Mouse (Mus musculus): ENCODE data around the gene Chchd6. TPM values are rescaled to one million over a fixed set of nuclear protein-coding genes. Genes with fewer than 3 reads are reported as not detected.
A peak's percentile ranks its signal among the peaks of the same experiment; 100 is the strongest.

The Chchd6 gene
- total RNA-seq, 2 experiments from 2014 or later, result 3.7 to 4.7 TPM

GRCm38 (mm10) chr6:89524766-89525165 lies 70.7 kb downstream of the Chchd6 start:
- no peak for DNase-seq (ENCODE audit: low spot score)

GRCm38 (mm10) chr6:89510154-89510553 lies 85.3 kb downstream of the Chchd6 start:
- DNase-seq (ENCODE audit: low spot score), result no peak

DNA sequence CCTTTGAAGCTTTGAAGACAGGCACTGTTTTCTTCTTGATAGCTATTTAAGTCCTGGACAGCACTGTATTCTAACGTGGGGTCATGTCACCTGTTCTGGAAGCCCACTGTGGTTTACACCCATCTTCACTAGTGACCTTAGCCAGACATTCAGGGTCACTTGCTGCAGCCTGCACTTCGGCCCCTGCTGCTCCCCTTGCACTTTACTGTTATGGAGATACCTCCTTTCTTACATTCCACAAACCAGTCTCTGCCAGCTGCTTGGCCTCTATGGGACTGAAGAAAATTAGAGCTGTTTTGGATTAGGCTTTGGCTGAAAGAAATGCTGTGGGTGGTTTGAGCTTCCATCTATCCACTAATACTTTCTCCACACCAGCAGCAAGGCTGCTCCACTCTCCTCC lies 86.7 kb downstream of the Chchd6 start:
- no peak for DNase-seq (ENCODE audit: low spot score)

GRCm38 (mm10) chr6:89508263-89508662 lies 87.2 kb downstream of the Chchd6 start:
- DNase-seq (ENCODE audit: low spot score), result no peak

GRCm38 (mm10) chr6:89499961-89500360 lies 95.5 kb downstream of the Chchd6 start:
- no peak for DNase-seq (ENCODE audit: low spot score)

- peak; percentile 6 for DNase-seq (ENCODE audit: low spot score)
Measured at GRCm38 (mm10) chr6:89498764-89499516, 96.5 kb downstream of the Chchd6 start.

DNA sequence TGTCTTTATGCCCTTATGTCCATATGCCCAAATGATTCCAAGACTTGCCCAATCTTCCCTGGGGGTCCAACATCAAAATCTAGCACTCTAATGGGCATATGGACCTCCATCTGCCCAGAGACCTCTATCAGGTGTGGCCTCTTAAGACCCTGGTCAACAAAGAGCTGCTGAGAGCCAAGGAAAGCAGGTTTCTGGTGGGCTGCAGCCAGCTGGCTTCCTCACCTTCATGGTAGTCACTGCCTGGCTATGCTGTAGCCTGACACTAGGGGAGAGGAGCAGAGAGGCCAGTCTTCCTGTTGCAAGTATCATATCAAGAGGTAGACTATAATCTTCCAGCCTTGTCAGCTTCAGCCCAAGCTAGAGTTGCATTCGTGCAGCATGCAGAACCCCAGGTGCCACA lies 98.5 kb downstream of the Chchd6 start:
- no peak for DNase-seq (ENCODE audit: low spot score)

DNA sequence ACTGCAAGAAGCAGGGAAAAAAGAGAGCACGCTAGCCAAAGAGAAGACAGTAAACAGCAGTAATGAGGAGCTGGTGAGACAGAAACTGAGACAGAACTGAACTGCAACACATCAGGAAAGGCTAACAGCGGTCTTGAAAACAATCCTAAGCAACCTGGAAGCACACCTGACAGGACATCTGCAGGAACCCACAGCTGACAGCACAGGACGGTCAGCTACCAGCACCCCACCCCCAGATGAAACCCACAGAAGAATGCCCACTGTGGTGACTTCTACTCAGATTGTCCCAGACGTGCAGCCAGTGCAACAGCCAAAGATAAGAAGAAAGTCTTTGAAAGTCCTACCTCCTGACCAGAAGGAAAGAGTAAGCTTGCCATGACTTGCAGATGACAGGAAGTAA lies 103.1 kb downstream of the Chchd6 start:
- DNase-seq (ENCODE audit: low spot score), result no peak

- no peak for DNase-seq (ENCODE audit: low spot score)
Measured at GRCm38 (mm10) chr6:89490369-89490768, 105.1 kb downstream of the Chchd6 start.

DNA sequence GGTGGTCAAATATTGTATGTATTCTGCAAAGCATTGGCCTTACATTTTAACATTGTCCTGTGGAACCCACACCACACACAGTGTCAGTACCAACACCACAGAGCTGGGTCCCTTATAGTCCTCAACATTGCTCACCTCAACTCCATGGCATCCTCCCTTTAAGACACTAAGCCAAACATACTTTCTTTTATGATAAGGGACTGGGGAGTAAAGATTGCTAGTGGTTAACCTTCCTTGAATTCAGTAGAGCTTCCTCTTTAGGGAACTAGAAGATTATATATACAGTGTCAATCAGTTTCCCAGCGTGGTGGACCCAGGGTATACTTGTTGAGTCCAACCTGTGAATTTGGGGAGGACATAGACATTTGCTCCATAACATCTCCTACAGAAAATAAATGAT lies 105.9 kb downstream of the Chchd6 start:
- no peak for DNase-seq (ENCODE audit: low spot score)

DNA sequence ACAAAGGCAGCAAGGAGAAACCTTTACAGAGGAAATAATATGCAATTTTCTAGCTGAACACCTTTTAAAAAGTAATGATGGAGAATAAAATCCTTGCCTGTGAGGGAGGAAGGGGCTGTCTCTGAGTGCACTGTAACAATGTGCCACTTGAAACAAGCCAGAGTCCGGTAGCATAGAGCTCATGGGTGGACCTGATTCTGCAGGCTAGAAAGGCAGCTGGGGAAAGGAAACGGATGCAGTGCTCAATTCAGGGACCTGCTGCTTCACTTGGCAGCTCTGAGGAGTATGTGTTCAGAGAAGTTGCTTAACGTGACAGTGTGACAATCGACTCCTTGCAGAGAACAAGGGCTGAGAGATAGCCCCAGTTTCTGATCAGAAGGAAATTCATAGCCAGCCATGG lies 109.4 kb downstream of the Chchd6 start:
- DNase-seq (ENCODE audit: low spot score), result no peak

GRCm38 (mm10) chr6:89481192-89481591 lies 114.3 kb downstream of the Chchd6 start:
- no peak for DNase-seq (ENCODE audit: low spot score)

DNA sequence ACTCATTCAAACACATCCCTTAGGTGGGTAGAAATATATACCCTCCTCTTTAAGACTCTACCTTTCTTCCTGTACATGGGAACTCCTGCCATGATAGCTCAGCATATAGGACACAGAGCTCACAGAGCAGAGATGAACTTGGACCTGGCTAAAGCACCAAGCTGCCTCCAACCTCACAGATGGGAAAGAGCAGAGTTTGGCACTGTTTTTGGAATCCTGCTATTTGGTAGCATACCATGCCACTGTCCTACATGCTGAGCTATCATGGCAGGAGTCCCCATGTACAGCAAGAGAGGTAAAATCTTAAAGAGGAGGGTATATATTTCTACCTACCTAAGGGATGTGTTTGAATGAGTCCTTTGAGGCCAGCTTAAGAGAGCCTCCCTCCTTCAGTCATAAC lies 127.5 kb downstream of the Chchd6 start:
- no peak for DNase-seq (ENCODE audit: low spot score)

DNA sequence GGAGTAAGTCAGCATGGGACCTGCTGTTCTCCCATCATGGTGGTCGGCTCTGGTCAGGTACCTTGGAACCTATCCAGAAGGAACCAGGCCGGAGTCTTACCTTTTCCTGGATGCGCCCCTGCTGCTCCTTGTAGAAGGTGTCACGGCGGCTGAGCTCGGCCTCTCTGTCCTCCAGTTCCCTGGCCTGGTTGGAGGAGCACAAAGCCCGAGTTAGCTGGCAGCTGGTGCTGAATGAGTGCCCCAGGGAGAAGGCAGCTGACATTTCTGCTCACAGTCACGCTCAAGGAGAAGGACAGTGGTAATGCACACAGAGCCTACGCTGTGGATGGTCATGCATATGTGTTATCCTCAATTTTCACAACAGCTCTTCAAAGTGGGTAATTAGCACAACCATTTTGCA lies 128.2 kb downstream of the Chchd6 start:
- no peak for DNase-seq (ENCODE audit: low spot score)

DNA sequence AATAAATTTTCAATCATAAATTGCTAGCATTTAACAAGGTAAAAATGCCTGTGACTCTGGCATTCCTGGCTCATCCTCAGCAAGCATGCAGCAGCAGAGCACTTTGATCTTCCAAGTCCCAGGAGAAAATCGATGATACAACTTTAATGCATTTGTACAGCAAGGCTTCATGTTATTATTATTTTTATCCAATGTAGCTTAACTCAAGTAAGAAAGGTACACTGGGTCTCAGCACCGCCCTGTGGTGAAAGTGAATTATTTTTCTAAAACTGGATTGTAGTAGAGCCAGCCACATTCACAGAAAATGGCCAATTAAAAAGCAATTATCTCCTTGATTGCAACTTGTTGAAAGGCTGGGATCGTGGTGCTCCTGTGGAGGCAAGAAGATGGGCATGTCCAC lies 128.6 kb downstream of the Chchd6 start:
- no peak for DNase-seq (ENCODE audit: low spot score)

DNA sequence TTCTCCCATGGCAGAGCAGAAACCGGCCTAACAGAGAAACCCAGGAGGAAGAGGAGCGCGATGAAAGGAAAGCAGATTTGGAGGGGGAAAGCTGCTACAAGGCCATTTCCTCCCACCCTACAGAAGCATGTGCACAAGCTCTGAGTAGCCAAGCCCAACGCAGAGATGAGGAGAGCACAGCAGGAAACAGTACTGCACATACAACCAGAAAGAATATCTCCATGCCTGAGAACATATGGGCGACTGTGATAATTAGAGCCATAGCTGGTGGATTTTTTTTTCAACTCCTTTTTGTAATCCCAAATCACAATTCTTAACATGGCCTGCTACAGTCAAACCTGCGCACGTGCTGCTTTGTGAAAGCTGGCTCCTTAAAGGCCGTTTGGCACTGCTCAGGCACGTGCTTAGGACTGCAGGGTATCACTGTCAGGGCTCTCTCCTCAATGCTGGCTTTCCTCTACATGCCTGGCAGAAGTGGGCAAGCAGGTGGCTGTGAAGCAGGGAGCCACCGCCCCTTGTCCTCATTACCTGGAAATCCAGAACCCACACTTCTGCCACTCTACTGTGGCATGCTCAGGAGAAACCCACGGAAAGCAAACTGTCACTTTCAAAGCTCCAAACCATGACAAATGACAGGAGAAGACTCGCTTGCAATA lies 129.3 kb downstream of the Chchd6 start:
- no peak for DNase-seq (ENCODE audit: low spot score)

DNA sequence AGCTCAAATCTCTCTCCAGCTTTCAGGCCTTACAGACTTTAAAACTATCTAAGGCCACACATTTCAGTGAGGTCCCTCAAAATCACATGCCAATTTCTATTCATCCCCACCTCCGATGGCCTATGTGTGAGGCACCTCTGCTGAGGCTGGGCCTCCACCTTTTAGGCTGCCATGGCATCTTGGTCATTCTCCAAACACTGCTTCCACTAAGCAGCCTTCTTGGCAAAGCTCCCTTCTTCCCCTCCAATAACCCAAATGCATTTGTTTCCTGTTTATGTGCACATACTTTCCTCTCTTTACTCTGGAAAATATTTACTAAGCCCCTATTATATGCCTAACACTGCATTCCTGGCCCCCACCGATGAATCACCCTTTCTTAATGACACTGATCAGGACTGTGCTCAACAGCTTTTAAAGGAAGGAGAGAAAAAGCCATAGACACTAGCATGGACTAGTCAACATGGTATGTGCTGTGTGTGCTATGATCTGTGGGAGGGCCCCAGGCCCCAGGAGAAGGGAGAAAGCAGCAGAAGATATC lies 133.2 kb downstream of the Chchd6 start:
- DNase-seq (ENCODE audit: low spot score), result no peak

DNA sequence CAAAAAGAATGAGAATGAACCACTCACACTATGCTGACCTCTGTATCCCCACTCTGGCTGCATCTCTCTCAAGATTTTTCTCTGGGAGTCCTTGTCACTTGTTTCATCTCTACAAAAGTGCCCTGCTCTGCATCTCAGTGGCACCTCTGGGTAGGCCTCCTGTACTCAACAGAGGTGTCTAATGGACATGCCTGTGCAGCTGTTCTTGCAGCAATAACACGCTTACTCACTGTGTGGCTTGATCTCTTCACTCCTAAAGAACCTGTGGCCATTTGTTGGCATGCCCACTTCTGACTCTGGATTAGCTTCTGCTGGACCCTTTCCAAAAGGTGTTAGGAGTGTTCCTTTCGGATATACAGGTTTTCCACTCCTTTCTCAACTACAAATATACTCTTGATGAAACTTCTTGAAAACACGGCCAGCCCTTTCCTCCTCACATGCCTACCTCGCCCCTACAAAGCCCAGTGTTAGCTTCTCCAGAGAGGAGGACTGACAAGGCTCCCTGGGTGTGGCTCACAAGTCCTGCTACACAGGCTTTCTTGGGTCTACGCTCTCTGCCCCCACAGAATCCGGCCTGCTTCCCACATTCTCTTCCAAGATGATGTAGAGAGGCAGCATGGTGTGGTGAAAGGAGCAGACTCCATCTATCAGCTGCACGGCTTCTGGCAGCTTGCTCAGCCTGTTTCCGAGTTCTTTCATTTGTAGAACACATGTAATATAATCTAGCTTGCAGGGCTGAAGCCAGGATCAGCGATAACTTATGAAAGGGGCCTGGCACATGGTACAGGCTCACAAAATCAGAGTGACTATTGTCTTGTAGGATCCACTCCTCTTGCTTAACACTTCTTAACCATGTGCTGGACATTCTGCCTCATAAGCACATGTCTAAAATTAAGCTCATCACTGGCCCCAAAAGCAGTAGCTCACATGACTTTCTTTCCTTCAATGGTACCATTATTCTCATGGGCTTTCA lies 133.9 kb downstream of the Chchd6 start:
- DNase-seq (ENCODE audit: low spot score), result peak; percentile 32

DNA sequence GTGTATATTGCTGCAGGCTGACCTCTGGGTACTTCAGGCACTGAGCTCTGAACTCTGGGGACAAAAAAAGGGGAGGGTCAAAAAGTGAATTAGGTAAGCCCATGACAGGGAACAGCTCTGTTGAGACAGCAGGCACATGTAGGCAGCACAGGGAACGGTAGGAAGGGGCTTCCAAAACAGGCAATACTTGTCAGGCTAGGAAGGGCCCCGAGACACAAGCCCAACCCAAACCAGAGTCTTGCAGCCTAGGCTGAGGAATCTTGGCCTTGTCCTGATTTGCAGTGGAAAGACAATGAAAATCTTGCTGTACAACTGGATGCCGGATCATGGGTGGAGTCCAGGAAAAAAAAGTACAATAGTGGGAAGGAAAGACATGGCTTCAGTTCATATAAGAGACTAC lies 135.8 kb downstream of the Chchd6 start:
- DNase-seq (ENCODE audit: low spot score), result no peak

DNA sequence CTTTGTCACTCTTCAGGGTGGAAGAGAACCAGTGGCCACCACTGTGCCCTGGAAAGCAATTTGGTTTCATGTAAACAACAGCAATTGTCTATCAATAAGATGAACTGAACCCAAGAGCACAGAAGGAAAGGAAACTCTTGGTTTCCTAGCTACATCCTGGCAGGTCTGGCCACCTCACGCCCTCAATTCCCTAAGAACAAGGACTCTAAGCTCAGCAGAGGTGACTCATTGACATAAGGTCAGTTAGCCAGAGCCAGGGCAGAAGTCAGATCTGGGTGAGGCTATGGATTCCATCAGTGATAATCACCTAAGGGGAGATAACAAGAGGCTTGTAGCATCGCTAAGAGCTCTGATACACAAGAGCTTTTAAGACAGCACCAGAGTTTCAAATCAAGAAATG lies 137.9 kb downstream of the Chchd6 start:
- DNase-seq (ENCODE audit: low spot score), result no peak

GRCm38 (mm10) chr6:89456409-89456961 lies 139.0 kb downstream of the Chchd6 start:
- DNase-seq (ENCODE audit: low spot score), result no peak

Data from gastrocnemius, adult 18-20 months (tissue).